Mouse (Mus musculus) megakaryocyte, embryonic 14.5 days (primary cell): ENCODE data around the gene Fbxo47.

ENCODE experiments used
- FLI1 ChIP-seq: IDR thresholded peaks from 2 replicates; pipeline ENCODE4 v1.6.1; 2012; ENCODE audit warnings: low read length, inconsistent platforms, mixed read lengths
- GATA1 ChIP-seq: IDR thresholded peaks from 3 replicates; pipeline ENCODE4 v1.6.1; 2012; ENCODE audit warnings: mixed read lengths, low read length, inconsistent platforms, borderline replicate concordance

- TF ChIP-seq GATA1 (no peak), FLI1 (no peak)
These were observed 16.4 kb downstream of the Fbxo47 start for GRCm38 (mm10) chr11:97867591-97867990.
